Mouse (Mus musculus): ENCODE results near the gene Tbl1x. TPM values are rescaled to one million over a fixed set of nuclear protein-coding genes. Genes with fewer than 3 reads are reported as not detected.

Gene Tbl1x
- polyA plus RNA-seq (2015; fragmentation: Nextera tagmentation; extraction: Ambion mirVana), result 63.5 and 67.1 TPM in 2 replicates

- Histone ChIP-seq H3K27ac (peak within 1 kb of the TSS; percentile 96), H3K4me3 (peak within 1 kb of the TSS; percentile 61), H3K4me1 (peaks cover 13% of the 10 kb centered on the region), H3K27me3 (no peaks in the 10 kb centered on the region), H3K9ac (peak within 1 kb of the TSS; percentile 71), H3K9me3 (no peaks in the 10 kb centered on the region), H3K36me3 (no peaks in the 10 kb centered on the region), H3K4me2 (peak within 1 kb of the TSS; percentile 50)
- WGBS, result 23% methylated on average over 53 of the region's 76 CpGs
- peak; percentile 75 for ATAC-seq (ENCODE audit: insufficient number of reproducible peaks, low FRiP score, low TSS enrichment, low read depth)
Observed at GRCm38 (mm10) chrX:77510371-77511300, at the start of gene Tbl1x. Tbl1x (plus strand) TSS chrX:77511013.

DNA sequence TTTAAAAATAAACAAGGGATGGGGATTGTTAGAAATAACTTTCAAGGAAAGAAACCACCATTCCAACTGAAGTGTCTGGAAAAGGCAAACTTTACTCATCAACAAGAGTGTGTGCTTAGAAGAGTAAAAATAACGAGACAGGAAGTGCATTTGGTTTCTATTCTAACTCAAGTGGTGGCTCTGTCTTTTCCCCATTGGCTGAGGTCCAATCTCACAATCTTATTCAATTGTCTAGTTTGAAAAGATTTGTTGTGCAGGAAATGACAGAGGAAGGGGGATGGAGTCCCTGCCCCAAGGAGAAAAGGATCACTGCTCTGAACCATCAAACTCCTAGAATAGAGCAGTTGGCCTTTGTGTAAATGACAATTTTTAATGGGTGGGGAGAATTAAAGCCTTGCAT, 41.6 kb upstream of the Tbl1x start:
- Histone ChIP-seq H3K4me3 (no peak overlapping the region), H3K4me2 (no peak overlapping the region), H3K9ac (no peak overlapping the region), H3K27me3 (no peaks in the 10 kb centered on the region), H3K4me1 (no peaks in the 10 kb centered on the region), H3K36me3 (no peaks in the 10 kb centered on the region), H3K27ac (no peak overlapping the region), H3K9me3 (no peaks in the 10 kb centered on the region)
- no peak for ATAC-seq (ENCODE audit: insufficient number of reproducible peaks, low FRiP score, low TSS enrichment, low read depth)
- WGBS, result 70% methylated on average over 1 of the region's 1 CpGs

DNA sequence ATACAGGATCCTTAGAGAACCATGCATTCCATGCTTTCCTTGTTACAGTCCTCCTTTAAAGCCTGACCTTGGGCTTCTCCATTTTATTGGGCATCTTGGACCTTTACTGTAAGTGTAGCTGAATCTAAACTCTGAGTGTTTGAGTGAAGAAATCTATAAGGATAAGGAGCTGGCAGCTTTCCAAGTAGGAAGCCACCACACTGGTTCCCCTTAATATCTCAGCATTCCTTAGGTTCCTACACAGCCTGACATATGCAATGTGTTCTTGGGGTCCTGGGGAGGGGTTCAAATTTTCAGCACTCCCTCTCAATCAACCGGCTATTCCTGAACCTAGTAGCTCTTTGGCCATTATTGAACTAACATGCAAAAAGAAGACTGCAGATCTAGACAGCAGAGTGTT, 38.0 kb upstream of the Tbl1x start:
- ATAC-seq (ENCODE audit: insufficient number of reproducible peaks, low FRiP score, low TSS enrichment, low read depth), result no peak
- Histone ChIP-seq H3K9me3 (no peaks in the 10 kb centered on the region), H3K27ac (no peak overlapping the region), H3K27me3 (no peaks in the 10 kb centered on the region), H3K4me3 (no peak overlapping the region), H3K9ac (no peak overlapping the region), H3K4me1 (no peaks in the 10 kb centered on the region), H3K4me2 (no peak overlapping the region), H3K36me3 (no peaks in the 10 kb centered on the region)
- 64% methylated on average over 1 of the region's 1 CpGs for WGBS

DNA sequence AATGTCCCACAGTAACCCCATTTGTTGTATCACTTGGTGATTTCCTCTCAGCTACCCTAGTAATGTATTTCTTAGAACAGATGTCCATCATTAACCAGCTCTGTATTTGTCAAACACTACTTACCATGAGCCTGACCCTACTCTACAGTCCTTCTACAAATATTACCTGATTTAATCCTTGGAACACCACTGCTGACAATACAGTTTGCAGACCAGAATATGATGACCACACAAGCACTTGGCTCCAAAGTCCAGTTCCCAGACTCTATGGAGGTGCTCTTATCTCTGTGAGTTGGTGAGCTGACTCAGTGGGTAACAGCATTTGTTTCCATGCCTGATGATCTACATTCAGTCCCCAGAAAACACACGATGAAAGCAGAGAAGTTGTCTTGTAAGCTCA, 37.3 kb upstream of the Tbl1x start:
- no peaks in the 10 kb centered on the region for H3K4me1 ChIP-seq
- no peak for ATAC-seq (ENCODE audit: insufficient number of reproducible peaks, low FRiP score, low TSS enrichment, low read depth)
- WGBS, result 67% methylated on average over 1 of the region's 1 CpGs
- no peaks in the 10 kb centered on the region for H3K36me3 ChIP-seq
- H3K4me3 ChIP-seq, result no peak overlapping the region
- no peak overlapping the region for H3K27ac ChIP-seq
- no peaks in the 10 kb centered on the region for H3K9me3 ChIP-seq
- no peak overlapping the region for H3K4me2 ChIP-seq
- H3K27me3 ChIP-seq, result no peaks in the 10 kb centered on the region
- no peak overlapping the region for H3K9ac ChIP-seq

DNA sequence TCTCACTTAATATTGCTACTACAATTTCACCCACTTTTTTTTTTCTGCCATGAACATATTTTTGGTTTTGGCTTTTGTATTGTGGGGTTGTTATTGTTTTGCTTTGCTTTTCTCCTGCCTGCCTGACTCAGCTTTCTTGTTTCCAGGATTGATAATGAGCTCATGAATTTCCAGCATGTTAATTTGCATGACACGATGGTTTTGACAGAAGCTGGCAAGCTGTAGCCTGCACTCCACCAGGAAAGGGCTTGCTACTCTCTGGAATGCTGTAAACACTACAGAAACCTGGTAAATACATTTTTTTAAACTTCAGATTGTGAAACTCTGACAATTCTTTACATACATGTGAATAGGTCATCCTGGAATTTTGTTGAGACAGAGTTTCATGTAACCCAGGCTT, 36.3 kb upstream of the Tbl1x start:
- ATAC-seq (ENCODE audit: insufficient number of reproducible peaks, low FRiP score, low TSS enrichment, low read depth), result no peak
- WGBS, result 27% methylated on average over 1 of the region's 1 CpGs
- Histone ChIP-seq H3K4me3 (no peak overlapping the region), H3K9me3 (no peaks in the 10 kb centered on the region), H3K36me3 (no peaks in the 10 kb centered on the region), H3K4me1 (no peaks in the 10 kb centered on the region), H3K4me2 (no peak overlapping the region), H3K9ac (no peak overlapping the region), H3K27ac (no peak overlapping the region), H3K27me3 (no peaks in the 10 kb centered on the region)

DNA sequence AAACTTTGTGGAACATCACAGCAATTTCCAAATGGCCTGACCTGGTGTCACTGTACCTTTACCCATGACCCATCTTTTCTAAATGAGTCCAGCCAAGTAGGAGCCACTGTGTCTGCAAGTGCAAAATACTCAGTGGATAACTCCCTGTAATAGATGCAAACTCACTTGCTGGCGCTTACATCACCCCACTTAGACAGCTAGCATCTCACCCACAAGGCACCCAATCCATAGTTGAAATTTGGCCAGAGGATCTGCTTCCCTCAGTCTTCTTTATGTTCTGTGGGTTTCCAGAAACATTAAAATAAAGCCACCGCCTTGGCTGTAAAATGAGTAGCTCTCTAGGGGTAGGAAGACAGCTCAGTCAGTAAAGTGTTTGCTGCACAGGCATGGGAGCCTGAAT, 33.3 kb upstream of the Tbl1x start:
- 71% methylated on average over 2 of the region's 2 CpGs for WGBS
- H3K27ac ChIP-seq, result no peak overlapping the region
- H3K4me1 ChIP-seq, result no peaks in the 10 kb centered on the region
- no peaks in the 10 kb centered on the region for H3K36me3 ChIP-seq
- H3K4me2 ChIP-seq, result no peak overlapping the region
- H3K27me3 ChIP-seq, result no peaks in the 10 kb centered on the region
- H3K9ac ChIP-seq, result no peak overlapping the region
- H3K9me3 ChIP-seq, result no peaks in the 10 kb centered on the region
- no peak for ATAC-seq (ENCODE audit: insufficient number of reproducible peaks, low FRiP score, low TSS enrichment, low read depth)
- H3K4me3 ChIP-seq, result no peak overlapping the region

DNA sequence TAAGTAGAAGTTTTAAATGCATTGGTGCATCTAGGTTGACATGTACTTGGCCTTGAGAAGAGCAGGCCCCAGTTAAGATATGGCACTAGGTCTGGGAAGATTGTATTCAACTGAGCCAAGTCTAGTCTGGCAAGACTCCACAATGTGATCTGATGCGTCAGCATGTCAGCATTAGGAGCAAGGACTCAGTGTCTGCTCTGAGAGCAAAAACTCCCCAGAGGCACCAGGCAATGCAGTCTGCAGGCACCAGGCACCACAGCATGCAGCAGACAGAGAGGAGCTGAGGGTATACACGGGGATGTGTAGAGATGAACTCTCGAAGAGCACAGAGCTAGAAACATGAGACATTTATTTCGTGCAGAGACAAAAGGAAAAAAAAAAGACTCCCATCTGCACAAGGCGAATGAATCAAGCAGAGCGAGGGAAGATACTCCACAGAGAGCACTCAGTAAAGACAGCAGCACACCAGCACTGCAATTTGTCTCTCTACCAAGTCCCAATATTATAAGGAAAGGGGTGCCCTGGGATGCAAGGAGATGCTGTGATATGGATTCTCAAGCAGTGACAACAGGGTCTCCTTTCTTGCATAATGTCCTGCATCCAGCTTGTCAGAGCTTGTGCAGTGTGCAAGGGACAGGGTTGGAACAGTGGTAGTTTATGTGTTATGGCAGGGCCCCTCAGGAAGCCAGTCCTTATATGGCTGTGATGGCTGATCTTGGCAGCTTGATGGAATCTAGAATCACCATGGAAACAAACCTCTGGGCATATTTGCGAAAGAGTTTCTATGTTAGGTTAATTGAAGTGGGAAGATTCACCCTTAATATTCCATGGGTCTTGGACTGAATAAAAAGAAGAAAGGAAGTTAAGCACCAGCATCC, 22.7 kb upstream of the Tbl1x start:
- no peak overlapping the region for H3K27ac ChIP-seq
- WGBS, result 48% methylated on average over 7 of the region's 7 CpGs
- ATAC-seq (ENCODE audit: insufficient number of reproducible peaks, low FRiP score, low TSS enrichment, low read depth), result no peak

GRCm38 (mm10) chrX:77490127-77490526, 20.7 kb upstream of the Tbl1x start:
- Histone ChIP-seq H3K4me1 (no peaks in the 10 kb centered on the region), H3K9me3 (no peaks in the 10 kb centered on the region), H3K4me3 (no peak overlapping the region), H3K27ac (no peak overlapping the region), H3K36me3 (no peaks in the 10 kb centered on the region), H3K27me3 (no peaks in the 10 kb centered on the region), H3K9ac (no peak overlapping the region), H3K4me2 (no peak overlapping the region)
- WGBS, result 43% methylated on average over 1 of the region's 1 CpGs
- ATAC-seq (ENCODE audit: insufficient number of reproducible peaks, low FRiP score, low TSS enrichment, low read depth), result no peak

More for the DNA sequence above, 22.7 kb upstream of the Tbl1x start:
- no peaks in the 10 kb centered on the region for H3K4me1 ChIP-seq
- no peak overlapping the region for H3K9ac ChIP-seq
- no peaks in the 10 kb centered on the region for H3K27me3 ChIP-seq
- H3K9me3 ChIP-seq, result no peaks in the 10 kb centered on the region
- no peak overlapping the region for H3K4me2 ChIP-seq
- no peaks in the 10 kb centered on the region for H3K36me3 ChIP-seq
- no peak overlapping the region for H3K4me3 ChIP-seq

DNA sequence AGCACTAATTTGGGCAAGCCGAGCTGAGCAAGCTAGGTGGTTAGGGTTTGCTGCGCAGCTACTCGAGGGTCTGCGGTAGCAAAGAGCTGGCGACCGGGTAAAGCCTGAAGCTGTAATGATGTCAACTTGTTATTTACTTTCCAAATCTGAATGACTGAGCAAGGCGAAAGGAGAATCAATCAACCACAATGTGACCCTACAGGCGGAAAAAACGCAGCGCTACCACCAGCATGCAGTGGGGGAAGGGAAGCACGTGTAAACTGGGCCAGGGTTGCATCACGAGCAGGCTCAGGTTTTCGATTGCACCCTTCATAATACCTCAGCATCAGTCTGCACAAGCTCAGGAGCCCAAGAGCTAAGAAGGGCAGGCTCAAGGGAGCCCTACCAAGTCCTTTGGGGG, 1.7 kb upstream of the Tbl1x start:
- 24% methylated on average over 13 of the region's 13 CpGs for WGBS
- Histone ChIP-seq H3K4me3 (peak overlapping the region; percentile 61), H3K27ac (peak overlapping the region; percentile 96), H3K9ac (no peak overlapping the region), H3K36me3 (no peaks in the 10 kb centered on the region), H3K4me2 (peak overlapping the region; percentile 50), H3K9me3 (no peaks in the 10 kb centered on the region), H3K27me3 (no peaks in the 10 kb centered on the region), H3K4me1 (peaks cover 13% of the 10 kb centered on the region)
- peak; percentile 40 for ATAC-seq (ENCODE audit: insufficient number of reproducible peaks, low FRiP score, low TSS enrichment, low read depth)

GRCm38 (mm10) chrX:77509776-77510175, 1.0 kb upstream of the Tbl1x start:
- Histone ChIP-seq H3K4me2 (peak overlapping the region; percentile 50), H3K9ac (no peak overlapping the region), H3K27ac (peak overlapping the region; percentile 96), H3K9me3 (no peaks in the 10 kb centered on the region), H3K4me1 (peaks cover 13% of the 10 kb centered on the region), H3K4me3 (peak overlapping the region; percentile 61), H3K36me3 (no peaks in the 10 kb centered on the region), H3K27me3 (no peaks in the 10 kb centered on the region)
- ATAC-seq (ENCODE audit: insufficient number of reproducible peaks, low FRiP score, low TSS enrichment, low read depth), result no peak
- 15% methylated on average over 10 of the region's 10 CpGs for WGBS

- H3K4me2 ChIP-seq, result peak overlapping the region; percentile 50
- H3K4me3 ChIP-seq, result peak overlapping the region; percentile 61
- 0 out of 2 replicates have a peak, but pooled peaks have one; percentile 2 for ATAC-seq (ENCODE audit: insufficient number of reproducible peaks, low FRiP score, low TSS enrichment, low read depth)
- WGBS, result 15% methylated on average over 55 of the region's 55 CpGs
- no peaks in the 10 kb centered on the region for H3K27me3 ChIP-seq
- no peaks in the 10 kb centered on the region for H3K9me3 ChIP-seq
- no peaks in the 10 kb centered on the region for H3K36me3 ChIP-seq
- H3K4me1 ChIP-seq, result peaks cover 13% of the 10 kb centered on the region
- peak overlapping the region; percentile 71 for H3K9ac ChIP-seq
- peak overlapping the region; percentile 96 for H3K27ac ChIP-seq
Observed at GRCm38 (mm10) chrX:77511301-77511993, 634 bp downstream of the Tbl1x start.

Data from limb, embryonic 15.5 days (tissue).